Mouse (Mus musculus): Measurements from ENCODE around the gene Itgb5. TPM values are rescaled to one million over a fixed set of nuclear protein-coding genes. Genes with fewer than 3 reads are reported as not detected.

Itgb5 gene
- total and polyA plus RNA-seq, 3 experiments: 0.27 to 0.58 TPM; not detected in 1

GRCm38 (mm10) chr16:33904553-33904952 is 75.1 kb downstream of the Itgb5 start:
- Histone ChIP-seq H3K4me1 (ENCODE audit: control insufficient read depth in 1 of 2, insufficient read depth in 2 of 2, low read length in 2 of 2) (no peaks in the 10 kb centered on the region), H3K27ac (ENCODE audit: control insufficient read depth, low read depth, low read length) (no peak overlapping the region), H3K36me3 (ENCODE audit: control insufficient read depth in 1 of 2, insufficient read depth in 2 of 2, low read length in 2 of 2) (no peaks in the 10 kb centered on the region), H3K9ac (ENCODE audit: control insufficient read depth, low read depth, low read length, poor library complexity, severe bottlenecking) (no peak overlapping the region), H3K79me2 (ENCODE audit: control insufficient read depth, insufficient read depth, low read length, poor library complexity) (no peaks in the 10 kb centered on the region), H3K27me3 (ENCODE audit: control insufficient read depth in 1 of 2, insufficient read depth in 2 of 2, low read length in 2 of 2) (peaks cover 4 to 16% of the 10 kb centered on the region in 2 experiments), H3K4me3 (ENCODE audit: control insufficient read depth in 1 of 2, insufficient read depth in 1 of 2, low read depth in 2 of 2, low read length in 2 of 2) (no peak overlapping the region), H3K9me3 (replicated peaks; ENCODE audit: insufficient read depth, low read length) (no peaks in the 10 kb centered on the region)
- TF ChIP-seq MAX (IDR thresholded peaks at IDR 0.05; ENCODE audit: low read length) (no peak), POLR2AphosphoS5 (IDR thresholded peaks at IDR 0.05; ENCODE audit: borderline replicate concordance, low read depth, low read length) (no peak), MYC (IDR thresholded peaks at IDR 0.05; ENCODE audit: low read depth, low read length) (no peak), POLR2A (IDR thresholded peaks at IDR 0.05; ENCODE audit: control insufficient read depth in 1 of 2, insufficient read depth in 1 of 2, low read depth in 1 of 2, low read length in 2 of 2, poor library complexity in 1 of 2) (no peak), TAL1 (IDR thresholded peaks at IDR 0.05; ENCODE audit: low read length) (no peak), CHD1 (IDR thresholded peaks at IDR 0.05; ENCODE audit: low read depth, low read length) (no peak), ZMIZ1 (IDR thresholded peaks at IDR 0.05; ENCODE audit: low read depth, low read length) (no peak), SMC3 (IDR thresholded peaks at IDR 0.05; ENCODE audit: low read depth, low read length) (no peak), USF1 (IDR thresholded peaks at IDR 0.05; ENCODE audit: low read depth, low read length) (no peak), MAZ (IDR thresholded peaks at IDR 0.05; ENCODE audit: low read depth, low read length) (no peak)
- DNase-seq (ENCODE audit: low read depth, low spot score): no peak

GRCm38 (mm10) chr16:33908239-33908638 is 78.8 kb downstream of the Itgb5 start:
- TF ChIP-seq USF2 (IDR thresholded peaks at IDR 0.05; ENCODE audit: borderline replicate concordance in 1 of 2, insufficient read depth in 1 of 2, low read depth in 1 of 2, low read length in 2 of 2): no peak
- TF ChIP-seq USF1 (IDR thresholded peaks at IDR 0.05; ENCODE audit: low read depth, low read length): no peak
- TF ChIP-seq MAX (IDR thresholded peaks at IDR 0.05; ENCODE audit: low read length): no peak
- no peak for TF ChIP-seq HCFC1 (IDR thresholded peaks at IDR 0.05; ENCODE audit: low read depth, low read length)
- no peak for TF ChIP-seq GATA1 (IDR thresholded peaks at IDR 0.05; ENCODE audit: low read depth, low read length)
- TF ChIP-seq MXI1 (IDR thresholded peaks at IDR 0.05; ENCODE audit: low read depth, low read length): no peak
- no peak for TF ChIP-seq CTCF (IDR thresholded peaks at IDR 0.05 in 2 of 3, conservative IDR thresholded peaks at IDR 0.05 in 1 of 3; ENCODE audit: control insufficient read depth in 1 of 3, insufficient read depth in 1 of 3, low read depth in 2 of 3, low read length in 3 of 3, poor library complexity in 1 of 3, severe bottlenecking in 1 of 3)
- TF ChIP-seq UBTF (IDR thresholded peaks at IDR 0.05; ENCODE audit: borderline replicate concordance, insufficient read depth, low read depth, low read length): no peak
- no peak for TF ChIP-seq ZMIZ1 (IDR thresholded peaks at IDR 0.05; ENCODE audit: low read depth, low read length)
- no peak for TF ChIP-seq ZNF384 (IDR thresholded peaks at IDR 0.05; ENCODE audit: low read depth, low read length)
- no peak for TF ChIP-seq MEF2A (IDR thresholded peaks at IDR 0.05; ENCODE audit: extremely low read depth, insufficient replicate concordance, low read depth, low read length, poor library complexity, severe bottlenecking)
- no peak for TF ChIP-seq CHD1 (IDR thresholded peaks at IDR 0.05; ENCODE audit: low read depth, low read length)
- TF ChIP-seq MYC (IDR thresholded peaks at IDR 0.05; ENCODE audit: low read depth, low read length): no peak
- TF ChIP-seq TBP (IDR thresholded peaks at IDR 0.05; ENCODE audit: low read depth, low read length): no peak
- TF ChIP-seq GABPA (IDR thresholded peaks at IDR 0.05; ENCODE audit: low read depth, low read length): no peak
- no peaks in the 10 kb centered on the region for H3K4me1 ChIP-seq (ENCODE audit: control insufficient read depth in 1 of 2, insufficient read depth in 2 of 2, low read length in 2 of 2)
- no peaks in the 10 kb centered on the region for H3K9me3 ChIP-seq (replicated peaks; ENCODE audit: insufficient read depth, low read length)
- no peak for DNase-seq (ENCODE audit: low read depth, low spot score)
- no peak overlapping the region for H3K9ac ChIP-seq (ENCODE audit: control insufficient read depth, low read depth, low read length, poor library complexity, severe bottlenecking)
- no peak overlapping the region for H3K4me3 ChIP-seq (ENCODE audit: control insufficient read depth in 1 of 2, insufficient read depth in 1 of 2, low read depth in 2 of 2, low read length in 2 of 2)
- no peaks in the 10 kb centered on the region for H3K36me3 ChIP-seq (ENCODE audit: control insufficient read depth in 1 of 2, insufficient read depth in 2 of 2, low read length in 2 of 2)
- H3K79me2 ChIP-seq (ENCODE audit: control insufficient read depth, insufficient read depth, low read length, poor library complexity): no peaks in the 10 kb centered on the region
- H3K27me3 ChIP-seq (ENCODE audit: control insufficient read depth in 1 of 2, insufficient read depth in 2 of 2, low read length in 2 of 2): peaks cover 5 to 19% of the 10 kb centered on the region in 2 experiments
- H3K27ac ChIP-seq (ENCODE audit: control insufficient read depth, low read depth, low read length): no peak overlapping the region
